Comparison of ENCODE assay signal across 13 mouse cellular contexts in genomic region chr7:30626647-30627046, GRCm38 (mm10). TPM values are rescaled to one million over a fixed set of nuclear protein-coding genes. Genes with fewer than 3 reads are reported as not detected.
DNase-seq lines count a peak whose midpoint lies in the region; ATAC-seq and TF ChIP-seq lines count a peak whose summit lies in the region.
"Had no signal": no experiment of that assay in that cellular context is flagged by ENCODE, and none has a peak within 500 bp of the region (broad histone marks: within the 10 kb centered on the region; RNA-seq: fewer than 3 reads in every experiment).

No protein-coding gene starts in this region.

- no peaks in the 10 kb centered on the region for H3K9me3 ChIP-seq in intestine, postnatal 0 days (ENCODE audit: control insufficient read depth)
- H3K9me3 ChIP-seq in intestine, embryonic 16.5 days (ENCODE audit: control insufficient read depth, low read length), result no peaks in the 10 kb centered on the region
- no peaks in the 10 kb centered on the region for H3K9me3 ChIP-seq in ES-Bruce4 (replicated peaks; ENCODE audit: control insufficient read depth, insufficient read depth, low read length, poor library complexity, severe bottlenecking)
- no peaks in the 10 kb centered on the region for H3K9me3 ChIP-seq in liver, embryonic 13.5 days (replicated peaks)
- H3K9me3 ChIP-seq: limb, embryonic 13.5 days; stomach, embryonic 15.5 days had no signal

- H3K27ac ChIP-seq in intestine, postnatal 0 days (ENCODE audit: low read depth, low read length), result no peak overlapping the region
- H3K27ac ChIP-seq in intestine, embryonic 16.5 days (ENCODE audit: low read length), result no peak overlapping the region
- peak overlapping the region; percentile 67; the same call in 1 of the 2 replicates for H3K27ac ChIP-seq in ES-Bruce4 (ENCODE audit: insufficient read depth, low read length)
- no peak overlapping the region for H3K27ac ChIP-seq in liver, embryonic 13.5 days
- H3K27ac ChIP-seq: kidney, postnatal 0 days; stomach, embryonic 15.5 days had no signal

- intact Hi-C loops in left cerebral cortex, postnatal 14 days (cut with DNase I), result no loop called here

- H3K36me3 ChIP-seq in intestine, postnatal 0 days (ENCODE audit: control insufficient read depth, insufficient read depth), result peaks cover 19% of the 10 kb centered on the region
- H3K36me3 ChIP-seq in intestine, embryonic 16.5 days (ENCODE audit: control insufficient read depth, insufficient read depth, low read length), result peaks cover 6% of the 10 kb centered on the region; the same call in 1 of the 2 replicates
- peaks cover 16% of the 10 kb centered on the region for H3K36me3 ChIP-seq in ES-Bruce4 (ENCODE audit: control insufficient read depth, insufficient read depth, low read length, poor library complexity, severe bottlenecking)
- H3K36me3 ChIP-seq in liver, embryonic 13.5 days, result peaks cover 31% of the 10 kb centered on the region

- no peaks in the 10 kb centered on the region for H3K4me1 ChIP-seq in intestine, postnatal 0 days (replicated peaks; ENCODE audit: control insufficient read depth, insufficient read depth, low read length)
- H3K4me1 ChIP-seq in intestine, embryonic 16.5 days (ENCODE audit: control insufficient read depth, insufficient read depth, low read length), result peaks cover 7% of the 10 kb centered on the region
- H3K4me1 ChIP-seq in ES-Bruce4 (ENCODE audit: control insufficient read depth, insufficient read depth, low read length), result no peaks in the 10 kb centered on the region
- H3K4me1 ChIP-seq in liver, embryonic 13.5 days (replicated peaks), result peaks cover 32% of the 10 kb centered on the region

- ATAC-seq in intestine, postnatal 0 days, result no peak
- no peak for ATAC-seq in intestine, embryonic 16.5 days
- ATAC-seq in liver, embryonic 13.5 days (ENCODE audit: low read depth), result no peak

- 0 out of 2 replicates have a peak overlapping the region, but pooled peaks have one; percentile 85 for H3K4me2 ChIP-seq in intestine, postnatal 0 days (replicated peaks; ENCODE audit: low read depth)
- H3K4me2 ChIP-seq in intestine, embryonic 16.5 days (ENCODE audit: low read depth, low read length), result no peak overlapping the region
- peak overlapping the region; percentile 65 for H3K4me2 ChIP-seq in liver, embryonic 13.5 days

- peaks cover 10% of the 10 kb centered on the region for H3K27me3 ChIP-seq in intestine, postnatal 0 days (replicated peaks; ENCODE audit: control insufficient read depth, insufficient read depth, low read length)
- H3K27me3 ChIP-seq in intestine, embryonic 16.5 days (replicated peaks; ENCODE audit: control insufficient read depth, insufficient read depth, low read length), result peaks cover 4% of the 10 kb centered on the region; the same call in 1 of the 2 replicates
- H3K27me3 ChIP-seq in ES-Bruce4 (ENCODE audit: control insufficient read depth, insufficient read depth, low read length, poor library complexity, severe bottlenecking), result no peaks in the 10 kb centered on the region
- peaks cover 28% of the 10 kb centered on the region for H3K27me3 ChIP-seq in liver, embryonic 13.5 days
- H3K27me3 ChIP-seq: stomach, embryonic 15.5 days had no signal

- peak; percentile 80 for DNase-seq in ZHBTc4 (ENCODE audit: low read depth, low spot score)
- no peak for DNase-seq in liver, embryonic 13.5 days
- no peak for DNase-seq in layer of hippocampus, adult 9-10 months (ENCODE audit: low spot score)
- DNase-seq in left cerebral cortex, postnatal 14 days (ENCODE audit: low spot score in 2 of 2), result no peak

- H3K4me3 ChIP-seq in intestine, postnatal 0 days (ENCODE audit: low read depth, low read length), result no peak overlapping the region
- H3K4me3 ChIP-seq in intestine, embryonic 16.5 days (ENCODE audit: low read length), result no peak overlapping the region
- H3K4me3 ChIP-seq in ES-Bruce4 (ENCODE audit: low read depth, low read length), result no peak overlapping the region
- 0 out of 2 replicates have a peak overlapping the region, but pooled peaks have one; percentile 89 for H3K4me3 ChIP-seq in liver, embryonic 13.5 days (replicated peaks)

- TF ChIP-seq CTCF in intestine, postnatal 0 days (IDR thresholded peaks at IDR 0.05; ENCODE audit: low read depth), result no peak
- TF ChIP-seq CTCF in ES-Bruce4 (IDR thresholded peaks at IDR 0.05; ENCODE audit: low read depth, low read length), result no peak

- WGBS in intestine, postnatal 0 days, result 82% methylated on average over 5 of the region's 5 CpGs
- WGBS in intestine, embryonic 16.5 days, result 80% methylated on average over 5 of the region's 5 CpGs
- WGBS in liver, embryonic 13.5 days (ENCODE audit: insufficient replicate concordance), result 71% methylated on average over 5 of the region's 5 CpGs

- no peak for TF ChIP-seq EP300 in ES-Bruce4 (IDR thresholded peaks at IDR 0.05; ENCODE audit: insufficient read depth, low read depth, low read length)

- TF ChIP-seq POLR2A in ES-Bruce4 (IDR thresholded peaks at IDR 0.05; ENCODE audit: insufficient read depth, low read length), result no peak

- H3K9ac ChIP-seq in intestine, postnatal 0 days (ENCODE audit: low read depth, low read length), result no peak overlapping the region
- no peak overlapping the region for H3K9ac ChIP-seq in intestine, embryonic 16.5 days (ENCODE audit: low read depth, low read length)
- H3K9ac ChIP-seq in ES-Bruce4 (ENCODE audit: low read depth, poor library complexity, severe bottlenecking), result peak overlapping the region; percentile 81; the same call in 1 of the 2 replicates
- H3K9ac ChIP-seq in liver, embryonic 13.5 days, result no peak overlapping the region

RNA-seq across cellular contexts. Expression of gene Cox6b1, which starts 0.7 kb away (rescaled TPM):
- polyA plus RNA-seq in intestine, postnatal 0 days (2015; fragmentation: Nextera tagmentation; extraction: Ambion mirVana), result 1,664 and 1,738 TPM in 2 replicates
- 1,335 and 1,344 TPM in 2 replicates for polyA plus RNA-seq in intestine, embryonic 16.5 days (2015; fragmentation: Nextera tagmentation; extraction: Ambion mirVana)
- 540 and 569 TPM in 2 replicates for polyA plus RNA-seq in ES-Bruce4 (2011; ENCODE audit: insufficient read depth, insufficient read length, low read depth, missing spikeins)
- polyA plus RNA-seq in liver, embryonic 13.5 days (2015; fragmentation: Nextera tagmentation; extraction: Ambion mirVana), result 690 and 705 TPM in 2 replicates
- total RNA-seq in left cerebral cortex, postnatal 14 days (2021), result 100 to 1,000 TPM; 783 to 807 TPM

RNA-seq across cellular contexts. Expression of gene Etv2, which starts 9.0 kb away (rescaled TPM):
- not detected in 2 replicates for polyA plus RNA-seq in intestine, postnatal 0 days (2015; fragmentation: Nextera tagmentation; extraction: Ambion mirVana)
- not detected in 2 replicates for polyA plus RNA-seq in intestine, embryonic 16.5 days (2015; fragmentation: Nextera tagmentation; extraction: Ambion mirVana)
- 2.8 and 3.3 TPM in 2 replicates for polyA plus RNA-seq in ES-Bruce4 (2011; ENCODE audit: insufficient read depth, insufficient read length, low read depth, missing spikeins)
- polyA plus RNA-seq in liver, embryonic 13.5 days (2015; fragmentation: Nextera tagmentation; extraction: Ambion mirVana), result 0.09 TPM in 1 of 2 replicates, not detected in the other
- not detected for total RNA-seq in left cerebral cortex, postnatal 14 days (2021)
- total RNA-seq: adrenal gland, postnatal 4 days; gastrocnemius, postnatal 4 days; heart, postnatal 25 days had no signal
- polyA plus RNA-seq: kidney, postnatal 0 days; limb, embryonic 13.5 days; stomach, embryonic 15.5 days had no signal

RNA-seq across cellular contexts. Expression of gene Upk1a, which starts 14.0 kb away (rescaled TPM):
- polyA plus RNA-seq in intestine, postnatal 0 days (2015; fragmentation: Nextera tagmentation; extraction: Ambion mirVana), result 1.0 and 1.6 TPM in 2 replicates
- polyA plus RNA-seq in intestine, embryonic 16.5 days (2015; fragmentation: Nextera tagmentation; extraction: Ambion mirVana), result 5.9 and 7.3 TPM in 2 replicates
- polyA plus RNA-seq in ES-Bruce4 (2011; ENCODE audit: insufficient read depth, insufficient read length, low read depth, missing spikeins), result 2.5 and 2.8 TPM in 2 replicates
- 0.09 and 0.50 TPM in 2 replicates for polyA plus RNA-seq in liver, embryonic 13.5 days (2015; fragmentation: Nextera tagmentation; extraction: Ambion mirVana)
- total RNA-seq in left cerebral cortex, postnatal 14 days (2021), result under 1 TPM; 0.32 to 0.48 TPM

RNA-seq across cellular contexts. Expression of gene Rbm42, which starts 23.5 kb away (rescaled TPM):
- polyA plus RNA-seq in intestine, postnatal 0 days (2015; fragmentation: Nextera tagmentation; extraction: Ambion mirVana), result 87.8 and 88.9 TPM in 2 replicates
- polyA plus RNA-seq in intestine, embryonic 16.5 days (2015; fragmentation: Nextera tagmentation; extraction: Ambion mirVana), result 93.8 and 95.7 TPM in 2 replicates
- polyA plus RNA-seq in ES-Bruce4 (2011; ENCODE audit: insufficient read depth, insufficient read length, low read depth, missing spikeins), result 42.3 and 47.0 TPM in 2 replicates
- 58.0 and 59.4 TPM in 2 replicates for polyA plus RNA-seq in liver, embryonic 13.5 days (2015; fragmentation: Nextera tagmentation; extraction: Ambion mirVana)
- total RNA-seq in left cerebral cortex, postnatal 14 days (2021), result 10 to 100 TPM; 67.9 to 69.0 TPM

RNA-seq across cellular contexts. Expression of gene Zbtb32, which starts 27.9 kb away (rescaled TPM):
- 1.2 TPM in 2 replicates for polyA plus RNA-seq in intestine, postnatal 0 days (2015; fragmentation: Nextera tagmentation; extraction: Ambion mirVana)
- 1.2 and 1.9 TPM in 2 replicates for polyA plus RNA-seq in intestine, embryonic 16.5 days (2015; fragmentation: Nextera tagmentation; extraction: Ambion mirVana)
- polyA plus RNA-seq in ES-Bruce4 (2011; ENCODE audit: insufficient read depth, insufficient read length, low read depth, missing spikeins), result 20.3 and 22.7 TPM in 2 replicates
- polyA plus RNA-seq in liver, embryonic 13.5 days (2015; fragmentation: Nextera tagmentation; extraction: Ambion mirVana), result 0.09 and 0.20 TPM in 2 replicates
- not detected for total RNA-seq in left cerebral cortex, postnatal 14 days (2021)
- total RNA-seq: gastrocnemius, postnatal 4 days; heart, postnatal 25 days had no signal
